In genomic region chr12:91383516-91384264, GRCm38 (mm10) we compare ENCODE assay signal across 8 mouse cellular contexts. TPM values are rescaled to one million over a fixed set of nuclear protein-coding genes. Genes with fewer than 3 reads are reported as not detected.
DNase-seq lines count a peak whose midpoint lies in the region; ATAC-seq and TF ChIP-seq lines count a peak whose summit lies in the region.

No protein-coding gene starts in this region.

- peak overlapping the region; percentile 99 for H3K4me3 ChIP-seq in testis, adult 2 months (ENCODE audit: control insufficient read depth, low read depth, low read length)
- H3K4me3 ChIP-seq in forebrain, embryonic 14.5 days (ENCODE audit: low read depth, low read length): peak overlapping the region; percentile 56
- peak overlapping the region; percentile 80 for H3K4me3 ChIP-seq in midbrain, embryonic 10.5 days

- H3K4me1 ChIP-seq in testis, adult 2 months (ENCODE audit: control insufficient read depth, insufficient read depth, low read length): no peaks in the 10 kb centered on the region; the same call in 1 of the 2 replicates
- peaks cover 4% of the 10 kb centered on the region; the same call in 1 of the 2 replicates for H3K4me1 ChIP-seq in forebrain, embryonic 14.5 days (ENCODE audit: control insufficient read depth, insufficient read depth, low read length)
- peaks cover 13% of the 10 kb centered on the region for H3K4me1 ChIP-seq in midbrain, embryonic 10.5 days

- no peaks in the 10 kb centered on the region for H3K36me3 ChIP-seq in testis, adult 2 months (ENCODE audit: control insufficient read depth, insufficient read depth, low read length)
- H3K36me3 ChIP-seq in forebrain, embryonic 14.5 days (ENCODE audit: control insufficient read depth, insufficient read depth, low read length): no peaks in the 10 kb centered on the region
- no peaks in the 10 kb centered on the region for H3K36me3 ChIP-seq in midbrain, embryonic 10.5 days

- peak; percentile 7 for DNase-seq in adrenal gland, postnatal 14 days
- DNase-seq in adrenal gland, adult (ENCODE audit: inconsistent age in 2 of 2, low spot score in 1 of 2): no peak
- no peak for DNase-seq in testis, postnatal 14 days (ENCODE audit: low spot score)
- peak; percentile 55 for DNase-seq in forebrain, embryonic 14.5 days (ENCODE audit: low spot score)
- DNase-seq in kidney, postnatal 10 days: peak; percentile 35
- no peak for DNase-seq in midbrain, embryonic 10.5 days (ENCODE audit: low spot score)
- DNase-seq in ovary, postnatal 10 days (ENCODE audit: low spot score): no peak

- no peak for TF ChIP-seq POLR2A in testis, adult 2 months (IDR thresholded peaks at IDR 0.05; ENCODE audit: control insufficient read depth, low read depth, low read length)

- H3K4me2 ChIP-seq in forebrain, embryonic 14.5 days (ENCODE audit: low read length): peak overlapping the region; percentile 88

- 1% methylated on average over 22 of the region's 22 CpGs for WGBS in forebrain, embryonic 14.5 days
- WGBS in midbrain, embryonic 10.5 days: 9% methylated on average over 22 of the region's 22 CpGs

- H3K27me3 ChIP-seq in testis, adult 2 months (ENCODE audit: control insufficient read depth, insufficient read depth, low read length): no peaks in the 10 kb centered on the region
- H3K27me3 ChIP-seq in forebrain, embryonic 14.5 days (replicated peaks; ENCODE audit: control insufficient read depth, insufficient read depth, low read length): no peaks in the 10 kb centered on the region
- no peaks in the 10 kb centered on the region for H3K27me3 ChIP-seq in midbrain, embryonic 10.5 days (ENCODE audit: low read depth, poor library complexity, severe bottlenecking)

- no peaks in the 10 kb centered on the region for H3K9me3 ChIP-seq in forebrain, embryonic 14.5 days (replicated peaks; ENCODE audit: control insufficient read depth, low read length)
- H3K9me3 ChIP-seq in midbrain, embryonic 10.5 days (replicated peaks): no peaks in the 10 kb centered on the region

- no peak for TF ChIP-seq CTCF in testis, adult 2 months (IDR thresholded peaks at IDR 0.05; ENCODE audit: control insufficient read depth, insufficient read depth, insufficient replicate concordance, low read depth, low read length)

- H3K27ac ChIP-seq in testis, adult 2 months (ENCODE audit: control insufficient read depth, insufficient read depth, low read depth, low read length): peak overlapping the region; percentile 83
- no peak overlapping the region for H3K27ac ChIP-seq in forebrain, embryonic 14.5 days (ENCODE audit: low read depth, low read length)
- H3K27ac ChIP-seq in midbrain, embryonic 10.5 days (replicated peaks): peak overlapping the region; percentile 81

- H3K9ac ChIP-seq in forebrain, embryonic 14.5 days (ENCODE audit: low read length): peak overlapping the region; percentile 60

- ATAC-seq in forebrain, embryonic 14.5 days: peak; percentile 56

RNA-seq across cellular contexts. Expression of gene Cep128, which starts 0.5 kb away (rescaled TPM):
- total RNA-seq in adrenal gland, postnatal 14 days (2021): 6.6 and 8.7 TPM in 2 replicates
- polyA plus RNA-seq in testis, adult 2 months (2012; rRNA removed): 184 and 216 TPM in 2 replicates
- 5.5 and 7.3 TPM in 2 replicates for polyA plus RNA-seq in forebrain, embryonic 14.5 days (2014; fragmentation: Nextera tagmentation; extraction: Ambion mirVana)
- polyA plus RNA-seq in midbrain, embryonic 10.5 days (2016; fragmentation: Nextera tagmentation; extraction: Ambion mirVana): 8.6 and 9.7 TPM in 2 replicates

RNA-seq across cellular contexts. Expression of gene Tshr, which starts 0.7 kb away (rescaled TPM):
- total RNA-seq in adrenal gland, postnatal 14 days (2021): 1.7 and 2.3 TPM in 2 replicates
- polyA plus RNA-seq in testis, adult 2 months (2012; rRNA removed): 3.1 and 4.2 TPM in 2 replicates
- polyA plus RNA-seq in forebrain, embryonic 14.5 days (2014; fragmentation: Nextera tagmentation; extraction: Ambion mirVana): 0.89 and 0.98 TPM in 2 replicates
- 0.05 and 0.21 TPM in 2 replicates for polyA plus RNA-seq in midbrain, embryonic 10.5 days (2016; fragmentation: Nextera tagmentation; extraction: Ambion mirVana)

Comparison
In these comparisons a context has a peak if more than half of its experiments do, and no peak if none do; other contexts are left out.
1. DNase-seq: peak in adrenal gland, postnatal 14 days (single experiment), forebrain, embryonic 14.5 days (single experiment) and kidney, postnatal 10 days (single experiment); none in adrenal gland, adult (0 of 2), testis, postnatal 14 days (single experiment), midbrain, embryonic 10.5 days (single experiment) and ovary, postnatal 10 days (single experiment).
2. RNA of gene Cep128, which starts 0.5 kb away (polyA plus RNA-seq): 184 to 216 TPM in testis, adult 2 months; 8.6 to 9.7 TPM in midbrain, embryonic 10.5 days and 5.5 to 7.3 TPM in forebrain, embryonic 14.5 days; every median in the first group is over 10 times any median in the second.
3. Peak in every context shown above with its lines, with median percentiles within 50 percentile points of each other: H3K4me3 ChIP-seq.